Mouse (Mus musculus) hindbrain, postnatal 0 days (tissue): ENCODE data around the gene Apol7e. TPM values are rescaled to one million over a fixed set of nuclear protein-coding genes. Genes with fewer than 3 reads are reported as not detected.
A peak's percentile ranks its signal among the peaks of the same experiment; 100 is the strongest.

ENCODE experiments used
- ATAC-seq: fragments of 200-750 bp; cut with Nextera tagmentation; 2 replicates; pipeline ENCODE4 v1.8.0; 2017; ENCODE audit warnings: mild to moderate bottlenecking, moderate TSS enrichment, moderate library complexity
- DNase-seq: peaks from one replicate; pipeline ENCODE4 v3.0.0-alpha.2; 2015; ENCODE audit warnings: low spot score
- H3K27ac ChIP-seq: fragments of 300-500 bp; sonication (generic); 2 replicates; pipeline ENCODE4 v1.5.1; 2014; ENCODE audit warnings: mild to moderate bottlenecking
- H3K27me3 ChIP-seq: fragments of 300-500 bp; sonication (generic); 2 replicates; pipeline ENCODE4 v1.6.1; 2014; ENCODE audit warnings: low read length, mixed read lengths; ENCODE audit not compliant: insufficient read depth
- H3K36me3 ChIP-seq: fragments of 300-500 bp; sonication (generic); 2 replicates; pipeline ENCODE4 v1.6.1; 2014; ENCODE audit warnings: low read length, mixed read lengths; ENCODE audit not compliant: insufficient read depth
- H3K4me1 ChIP-seq: fragments of 300-500 bp; sonication (generic); 2 replicates; pipeline ENCODE4 v1.6.1; 2014; ENCODE audit warnings: antibody characterized with exemption, low read length, mixed read lengths; ENCODE audit not compliant: insufficient read depth
- H3K4me2 ChIP-seq: fragments of 300-500 bp; sonication (generic); 2 replicates; pipeline ENCODE4 v1.6.1; 2014; ENCODE audit warnings: low read depth, mild to moderate bottlenecking, low read length, moderate library complexity, mixed read lengths
- H3K4me3 ChIP-seq: fragments of 300-500 bp; sonication (generic); 2 replicates; pipeline ENCODE4 v1.5.1; 2014; ENCODE audit warnings: low read length
- H3K9ac ChIP-seq: fragments of 300-500 bp; sonication (generic); replicated peaks from 2 replicates; pipeline ENCODE4 v1.6.1; 2014; ENCODE audit warnings: mild to moderate bottlenecking, low read length, moderate library complexity, mixed read lengths
- H3K9me3 ChIP-seq: fragments of 300-500 bp; sonication (generic); 2 replicates; pipeline ENCODE4 v1.6.1; 2016; ENCODE audit warnings: low read length, mixed read lengths
- CTCF ChIP-seq: IDR thresholded peaks from 2 replicates; pipeline ENCODE4 v1.5.1; 2016; ENCODE audit warnings: antibody characterized with exemption, control low read depth, low read depth
- WGBS: fragments of 180-500 bp; shearing (Covaris S2); extraction: QIAGEN DNeasy Blood & Tissue Kit; methylation state at CpG from one replicate; pipeline ENCODE4 v1.1.7; 2014; 5-methylcytosine and 5-hydroxymethylcytosine counted together
- polyA plus RNA-seq: library from polyadenylated mRNA; unstranded; fragments of >200 nt; fragmentation: Nextera tagmentation; extraction: Ambion mirVana; gene quantifications from 2 replicates; pipeline ENCODE4 v1.2.1, GENCODE M21; 2015
- total RNA-seq: library from RNA; depleted of rRNA; stranded (reverse); fragments of >200 nt; gene quantifications from 2 replicates; pipeline ENCODE4 v1.2.3, GENCODE M21; 2014

Gene Apol7e
- total and polyA plus RNA-seq, 2 experiments from 2014 or later, result not detected

- ATAC-seq (no peak), DNase-seq (no peak)
- 96% methylated on average over 7 of the region's 7 CpGs for WGBS
- Histone ChIP-seq H3K4me2 (no peak overlapping the region), H3K27me3 (no peaks in the 10 kb centered on the region), H3K4me1 (no peaks in the 10 kb centered on the region), H3K9me3 (no peaks in the 10 kb centered on the region), H3K27ac (no peak overlapping the region), H3K36me3 (peaks cover 44% of the 10 kb centered on the region; the same call in 1 of the 2 replicates), H3K4me3 (no peak overlapping the region), H3K9ac (no peak overlapping the region)
- TF ChIP-seq CTCF, result no peak
Measured at GRCm38 (mm10) chr15:77761083-77761482, 62.4 kb downstream of the Apol7e start.

GRCm38 (mm10) chr15:77761561-77762380 is 63.1 kb downstream of the Apol7e start:
- Histone ChIP-seq H3K9ac (no peak overlapping the region), H3K36me3 (peaks cover 51% of the 10 kb centered on the region), H3K9me3 (no peaks in the 10 kb centered on the region), H3K4me2 (no peak overlapping the region), H3K4me3 (no peak overlapping the region), H3K27ac (no peak overlapping the region), H3K27me3 (no peaks in the 10 kb centered on the region), H3K4me1 (no peaks in the 10 kb centered on the region)
- DNase-seq (peak; percentile 63), ATAC-seq (peak; percentile 54)
- TF ChIP-seq CTCF, result peak; percentile 84
- 72% methylated on average over 22 of the region's 22 CpGs for WGBS

GRCm38 (mm10) chr15:77763050-77763449 is 64.4 kb downstream of the Apol7e start:
- no peaks in the 10 kb centered on the region for H3K4me1 ChIP-seq
- no peak for TF ChIP-seq CTCF
- H3K36me3 ChIP-seq, result peaks cover 62% of the 10 kb centered on the region
- H3K27me3 ChIP-seq, result no peaks in the 10 kb centered on the region
- no peak overlapping the region for H3K9ac ChIP-seq
- WGBS, result 95% methylated on average over 16 of the region's 16 CpGs
- H3K4me2 ChIP-seq, result no peak overlapping the region
- ATAC-seq, result no peak
- H3K9me3 ChIP-seq, result no peaks in the 10 kb centered on the region
- H3K4me3 ChIP-seq, result no peak overlapping the region
- DNase-seq, result no peak
- no peak overlapping the region for H3K27ac ChIP-seq

GRCm38 (mm10) chr15:77763702-77764101 is 65.0 kb downstream of the Apol7e start:
- Histone ChIP-seq H3K4me3 (no peak overlapping the region), H3K27ac (no peak overlapping the region), H3K4me2 (no peak overlapping the region), H3K9me3 (no peaks in the 10 kb centered on the region), H3K4me1 (no peaks in the 10 kb centered on the region), H3K27me3 (no peaks in the 10 kb centered on the region), H3K36me3 (peaks cover 67% of the 10 kb centered on the region), H3K9ac (no peak overlapping the region)
- TF ChIP-seq CTCF, result no peak
- ATAC-seq, result no peak
- 86% methylated on average over 11 of the region's 11 CpGs for WGBS
- no peak for DNase-seq

GRCm38 (mm10) chr15:77764391-77765006 is 65.8 kb downstream of the Apol7e start:
- no peaks in the 10 kb centered on the region for H3K4me1 ChIP-seq
- H3K9ac ChIP-seq, result no peak overlapping the region
- H3K27ac ChIP-seq, result no peak overlapping the region
- TF ChIP-seq CTCF, result no peak
- H3K4me3 ChIP-seq, result no peak overlapping the region
- WGBS, result 68% methylated on average over 13 of the region's 13 CpGs
- H3K9me3 ChIP-seq, result no peaks in the 10 kb centered on the region
- H3K36me3 ChIP-seq, result peaks cover 75% of the 10 kb centered on the region
- ATAC-seq (no peak), DNase-seq (peak; percentile 37)
- H3K4me2 ChIP-seq, result no peak overlapping the region
- H3K27me3 ChIP-seq, result no peaks in the 10 kb centered on the region

- Histone ChIP-seq H3K4me3 (no peak overlapping the region), H3K27ac (no peak overlapping the region), H3K4me1 (no peaks in the 10 kb centered on the region), H3K9ac (no peak overlapping the region), H3K9me3 (no peaks in the 10 kb centered on the region), H3K27me3 (no peaks in the 10 kb centered on the region), H3K36me3 (peaks cover 86% of the 10 kb centered on the region), H3K4me2 (no peak overlapping the region)
- WGBS, result 95% methylated on average over 16 of the region's 16 CpGs
- ATAC-seq, result no peak
- TF ChIP-seq CTCF, result no peak
- no peak for DNase-seq
Measured at GRCm38 (mm10) chr15:77765484-77766093, 66.9 kb downstream of the Apol7e start.
